Mouse (Mus musculus): ENCODE results near the gene Olfr94. TPM values are rescaled to one million over a fixed set of nuclear protein-coding genes. Genes with fewer than 3 reads are reported as not detected.
"Not testable (repeated sequence)": the region's sequence is repeated elsewhere in the genome, so short reads cannot be mapped to it uniquely, and the experiment has no call there.

Olfr94 gene
- polyA plus RNA-seq (2012; rRNA removed) = not detected in 2 replicates

- peaks cover 3% of the 10 kb centered on the region; the same call in 1 of the 2 replicates for H3K27me3 ChIP-seq (ENCODE audit: control insufficient read depth, insufficient read depth, low read length)
- H3K36me3 ChIP-seq (ENCODE audit: control insufficient read depth, insufficient read depth, low read length) = no peaks in the 10 kb centered on the region
- no peaks in the 10 kb centered on the region for H3K4me1 ChIP-seq (replicated peaks; ENCODE audit: control insufficient read depth, insufficient read depth, low read length)
- H3K27ac ChIP-seq (ENCODE audit: control insufficient read depth, insufficient read depth, low read length) = no peak within 1 kb of the TSS
- no peak for DNase-seq
- H3K4me3 ChIP-seq (ENCODE audit: control insufficient read depth, insufficient read depth, low read length) = no peak within 1 kb of the TSS
- WGBS = 80% methylated on average over 2 of the region's 2 CpGs
- TF ChIP-seq POLR2A (IDR thresholded peaks at IDR 0.05; ENCODE audit: control insufficient read depth, extremely low read depth, insufficient read depth, low read length, poor library complexity) = no peak
- TF ChIP-seq CTCF (IDR thresholded peaks at IDR 0.05; ENCODE audit: borderline replicate concordance, control insufficient read depth, extremely low read depth, insufficient read depth, low read length, poor library complexity) = no peak
These were observed at the start of gene Olfr94 for GRCm38 (mm10) chr17:37200894-37201293. Gene Olfr94 (minus strand): TSS chr17:37200994.

DNA sequence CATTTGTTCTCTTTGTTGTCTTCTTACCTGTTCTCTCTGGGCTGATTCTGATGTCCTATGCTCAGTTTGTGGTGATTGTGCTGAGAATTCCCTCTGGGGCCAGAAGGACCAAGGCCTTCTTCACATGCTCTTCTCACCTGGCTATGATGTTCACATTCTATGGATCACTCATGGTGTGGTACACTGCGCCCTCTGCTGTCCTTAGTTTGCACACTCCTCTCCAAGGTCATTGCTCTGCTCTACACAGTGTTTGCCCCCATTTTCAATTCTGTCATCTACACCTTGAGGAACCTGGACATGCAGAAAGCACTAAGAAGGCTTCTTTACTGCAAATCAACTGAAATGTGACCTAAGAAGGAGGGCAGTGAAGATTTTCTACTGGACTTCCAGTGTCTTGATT lies 49.8 kb upstream of the Olfr94 start:
- no peak overlapping the region for H3K4me3 ChIP-seq (ENCODE audit: control insufficient read depth, insufficient read depth, low read length)
- DNase-seq = peak; percentile 42
- no peaks in the 10 kb centered on the region for H3K4me1 ChIP-seq (replicated peaks; ENCODE audit: control insufficient read depth, insufficient read depth, low read length)
- WGBS = 13% methylated on average over 1 of the region's 1 CpGs
- no peaks in the 10 kb centered on the region for H3K36me3 ChIP-seq (ENCODE audit: control insufficient read depth, insufficient read depth, low read length)
- no peaks in the 10 kb centered on the region for H3K27me3 ChIP-seq (ENCODE audit: control insufficient read depth, insufficient read depth, low read length)
- TF ChIP-seq POLR2A (IDR thresholded peaks at IDR 0.05; ENCODE audit: control insufficient read depth, extremely low read depth, insufficient read depth, low read length, poor library complexity) (no peak), CTCF (IDR thresholded peaks at IDR 0.05; ENCODE audit: borderline replicate concordance, control insufficient read depth, extremely low read depth, insufficient read depth, low read length, poor library complexity) (no peak)
- H3K27ac ChIP-seq (ENCODE audit: control insufficient read depth, insufficient read depth, low read length) = no peak overlapping the region

GRCm38 (mm10) chr17:37249460-37249859 lies 48.7 kb upstream of the Olfr94 start:
- Histone ChIP-seq H3K27me3 (ENCODE audit: control insufficient read depth, insufficient read depth, low read length) (no peaks in the 10 kb centered on the region), H3K4me1 (replicated peaks; ENCODE audit: control insufficient read depth, insufficient read depth, low read length) (no peaks in the 10 kb centered on the region), H3K27ac (ENCODE audit: control insufficient read depth, insufficient read depth, low read length) (no peak overlapping the region), H3K36me3 (ENCODE audit: control insufficient read depth, insufficient read depth, low read length) (no peaks in the 10 kb centered on the region), H3K4me3 (ENCODE audit: control insufficient read depth, insufficient read depth, low read length) (no peak overlapping the region)
- no peak for DNase-seq
- no peak for TF ChIP-seq POLR2A (IDR thresholded peaks at IDR 0.05; ENCODE audit: control insufficient read depth, extremely low read depth, insufficient read depth, low read length, poor library complexity)
- no peak for TF ChIP-seq CTCF (IDR thresholded peaks at IDR 0.05; ENCODE audit: borderline replicate concordance, control insufficient read depth, extremely low read depth, insufficient read depth, low read length, poor library complexity)

DNA sequence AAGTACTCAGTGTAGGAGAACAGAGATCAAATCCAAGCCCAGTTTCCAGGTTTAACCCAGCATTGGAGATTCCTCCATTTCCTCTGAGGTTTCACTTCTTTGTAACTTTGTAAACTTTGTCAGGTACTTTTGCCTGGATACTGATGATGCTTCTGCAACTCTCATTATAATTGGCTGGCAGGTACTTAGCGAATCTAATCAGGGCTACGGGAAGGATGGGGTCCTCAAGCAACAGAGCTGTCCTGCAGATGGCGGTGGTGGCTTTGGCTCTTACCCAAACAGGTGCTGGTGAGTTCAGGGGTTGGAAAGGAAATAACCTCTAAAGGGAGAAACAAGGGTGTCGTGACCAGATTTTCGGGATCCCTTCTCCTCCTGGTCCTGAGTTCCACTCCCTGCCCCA lies 45.9 kb upstream of the Olfr94 start:
- no peak overlapping the region for H3K27ac ChIP-seq (ENCODE audit: control insufficient read depth, insufficient read depth, low read length)
- H3K36me3 ChIP-seq (ENCODE audit: control insufficient read depth, insufficient read depth, low read length) = no peaks in the 10 kb centered on the region
- DNase-seq = peak; percentile 69
- no peaks in the 10 kb centered on the region for H3K27me3 ChIP-seq (ENCODE audit: control insufficient read depth, insufficient read depth, low read length)
- no peaks in the 10 kb centered on the region for H3K4me1 ChIP-seq (replicated peaks; ENCODE audit: control insufficient read depth, insufficient read depth, low read length)
- WGBS = 5% methylated on average over 5 of the region's 5 CpGs
- H3K4me3 ChIP-seq (ENCODE audit: control insufficient read depth, insufficient read depth, low read length) = no peak overlapping the region
- TF ChIP-seq CTCF (IDR thresholded peaks at IDR 0.05; ENCODE audit: borderline replicate concordance, control insufficient read depth, extremely low read depth, insufficient read depth, low read length, poor library complexity) (no peak), POLR2A (IDR thresholded peaks at IDR 0.05; ENCODE audit: control insufficient read depth, extremely low read depth, insufficient read depth, low read length, poor library complexity) (no peak)

DNA sequence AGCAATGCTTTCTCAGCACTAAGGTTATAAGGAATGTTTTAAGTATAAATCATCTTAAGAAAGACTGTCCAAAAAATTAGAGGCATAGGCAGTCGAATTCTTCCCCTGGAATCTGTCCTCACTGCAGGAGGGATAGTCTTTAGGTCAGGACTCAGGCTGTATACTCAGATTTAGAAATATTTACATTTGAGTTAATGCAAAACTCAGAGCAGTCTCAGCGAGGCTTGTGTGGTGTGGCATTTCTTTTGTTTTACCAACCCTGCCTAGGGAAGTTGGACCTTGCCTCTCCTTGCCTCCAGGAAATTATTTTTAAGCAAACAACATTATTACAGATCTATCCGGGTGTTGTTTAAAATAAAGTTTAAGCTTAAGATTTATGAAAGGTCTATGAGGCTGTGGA lies 41.4 kb upstream of the Olfr94 start:
- no peak overlapping the region for H3K27ac ChIP-seq (ENCODE audit: control insufficient read depth, insufficient read depth, low read length)
- H3K4me3 ChIP-seq (ENCODE audit: control insufficient read depth, insufficient read depth, low read length) = no peak overlapping the region
- TF ChIP-seq POLR2A (IDR thresholded peaks at IDR 0.05; ENCODE audit: control insufficient read depth, extremely low read depth, insufficient read depth, low read length, poor library complexity) (no peak), CTCF (IDR thresholded peaks at IDR 0.05; ENCODE audit: borderline replicate concordance, control insufficient read depth, extremely low read depth, insufficient read depth, low read length, poor library complexity) (no peak)
- 65% methylated on average over 3 of the region's 3 CpGs for WGBS
- no peak for DNase-seq
- H3K4me1 ChIP-seq (replicated peaks; ENCODE audit: control insufficient read depth, insufficient read depth, low read length) = no peaks in the 10 kb centered on the region
- H3K27me3 ChIP-seq (ENCODE audit: control insufficient read depth, insufficient read depth, low read length) = no peaks in the 10 kb centered on the region
- H3K36me3 ChIP-seq (ENCODE audit: control insufficient read depth, insufficient read depth, low read length) = no peaks in the 10 kb centered on the region

GRCm38 (mm10) chr17:37237230-37237629 lies 36.4 kb upstream of the Olfr94 start, which contains the start of gene Olfr97:
Gene Olfr97 (minus strand): TSS chr17:37237330.
- DNase-seq; H3K27me3 ChIP-seq (ENCODE audit: control insufficient read depth, insufficient read depth, low read length); H3K36me3 ChIP-seq (ENCODE audit: control insufficient read depth, insufficient read depth, low read length); H3K4me3 ChIP-seq (ENCODE audit: control insufficient read depth, insufficient read depth, low read length); H3K4me1 ChIP-seq (replicated peaks; ENCODE audit: control insufficient read depth, insufficient read depth, low read length); H3K27ac ChIP-seq (ENCODE audit: control insufficient read depth, insufficient read depth, low read length): not testable (repeated sequence)
- 94% methylated on average over 2 of the region's 2 CpGs for WGBS

- 31% methylated on average over 1 of the region's 1 CpGs for WGBS
- H3K4me3 ChIP-seq (ENCODE audit: control insufficient read depth, insufficient read depth, low read length) = no peak overlapping the region
- no peak overlapping the region for H3K27ac ChIP-seq (ENCODE audit: control insufficient read depth, insufficient read depth, low read length)
These were observed 21.1 kb upstream of the Olfr94 start for GRCm38 (mm10) chr17:37221879-37222278.

More at GRCm38 (mm10) chr17:37221879-37222278, 21.1 kb upstream of the Olfr94 start:
- TF ChIP-seq POLR2A (IDR thresholded peaks at IDR 0.05; ENCODE audit: control insufficient read depth, extremely low read depth, insufficient read depth, low read length, poor library complexity) = no peak
- no peak for TF ChIP-seq CTCF (IDR thresholded peaks at IDR 0.05; ENCODE audit: borderline replicate concordance, control insufficient read depth, extremely low read depth, insufficient read depth, low read length, poor library complexity)
- no peaks in the 10 kb centered on the region for H3K27me3 ChIP-seq (ENCODE audit: control insufficient read depth, insufficient read depth, low read length)
- no peaks in the 10 kb centered on the region for H3K36me3 ChIP-seq (ENCODE audit: control insufficient read depth, insufficient read depth, low read length)
- DNase-seq = no peak
- no peaks in the 10 kb centered on the region for H3K4me1 ChIP-seq (replicated peaks; ENCODE audit: control insufficient read depth, insufficient read depth, low read length)

All from thymus, adult 2 months (tissue).